Mouse (Mus musculus) embryo, embryonic 11.5 days (tissue): ENCODE measurements at regions not wholly inside any gene's neighbourhood (a gene's known extent, or its start where the extent isn't known, plus 50 kb on each side); places are given as distances from the start of the nearest gene placed in this dataset.
A peak's percentile ranks its signal among the peaks of the same experiment; 100 is the strongest.

Experiments used
- DNase-seq: peaks from one replicate; pipeline ENCODE4 v3.0.0-alpha.2; 2012; ENCODE audit warnings: low read depth, low spot score

DNA sequence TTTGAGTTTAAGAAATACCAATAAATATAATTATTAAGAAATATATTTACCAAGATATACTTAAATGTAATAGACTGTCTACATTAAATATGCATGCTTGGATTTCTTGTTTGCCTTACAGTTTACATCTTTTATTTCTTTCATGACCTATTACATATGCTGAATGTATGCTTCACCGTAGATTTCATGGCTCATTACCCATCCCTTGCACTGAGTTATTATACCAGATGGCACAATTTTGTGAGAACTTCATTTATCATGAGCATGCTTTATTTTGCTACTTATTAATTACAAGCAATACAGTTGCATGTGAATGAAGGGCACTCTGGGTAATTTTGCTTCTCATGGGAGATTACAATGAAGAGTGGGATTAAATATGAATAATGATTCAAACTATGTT lies 856.0 kb upstream of the Nectin3 start:
- DNase-seq: no peak

DNA sequence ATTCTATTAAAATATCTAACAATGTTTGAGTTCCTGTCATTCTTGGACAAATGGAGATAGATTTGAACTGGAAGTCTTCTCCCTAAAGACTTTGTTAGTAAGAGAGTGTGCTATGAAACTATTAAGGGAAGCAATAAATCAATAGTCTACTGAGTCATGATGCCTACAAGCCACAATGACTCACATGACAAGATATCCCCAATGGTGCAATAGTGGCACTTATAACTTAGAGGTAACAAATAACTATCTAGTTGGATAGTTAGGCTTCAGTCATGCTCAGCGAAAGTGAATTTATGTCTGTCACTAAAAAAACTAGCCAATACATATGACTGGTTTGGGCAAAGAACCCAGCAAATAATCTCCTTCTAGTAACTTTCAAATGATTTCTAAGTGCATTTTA lies 889.1 kb upstream of the Dppa4 start:
- no peak for DNase-seq

DNA sequence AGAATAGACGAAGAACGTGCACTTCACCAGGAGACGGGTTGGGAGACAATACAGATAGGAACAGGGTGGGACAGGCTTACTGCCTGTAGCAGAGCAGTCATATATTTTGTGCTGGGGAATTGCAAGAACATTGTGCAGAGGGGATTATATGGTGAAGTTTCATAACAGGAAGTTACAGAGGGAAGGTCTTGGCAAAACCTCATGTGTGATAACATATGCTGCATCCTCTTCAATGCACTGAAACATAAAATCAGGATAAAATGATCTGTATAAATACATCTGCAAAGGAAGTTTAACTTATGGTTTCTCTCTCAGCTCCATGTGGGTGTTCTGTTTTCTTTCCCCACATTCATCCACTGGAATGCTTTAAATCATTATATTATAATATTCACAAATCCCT lies 876.5 kb upstream of the Dppa4 start:
- DNase-seq: no peak

DNA sequence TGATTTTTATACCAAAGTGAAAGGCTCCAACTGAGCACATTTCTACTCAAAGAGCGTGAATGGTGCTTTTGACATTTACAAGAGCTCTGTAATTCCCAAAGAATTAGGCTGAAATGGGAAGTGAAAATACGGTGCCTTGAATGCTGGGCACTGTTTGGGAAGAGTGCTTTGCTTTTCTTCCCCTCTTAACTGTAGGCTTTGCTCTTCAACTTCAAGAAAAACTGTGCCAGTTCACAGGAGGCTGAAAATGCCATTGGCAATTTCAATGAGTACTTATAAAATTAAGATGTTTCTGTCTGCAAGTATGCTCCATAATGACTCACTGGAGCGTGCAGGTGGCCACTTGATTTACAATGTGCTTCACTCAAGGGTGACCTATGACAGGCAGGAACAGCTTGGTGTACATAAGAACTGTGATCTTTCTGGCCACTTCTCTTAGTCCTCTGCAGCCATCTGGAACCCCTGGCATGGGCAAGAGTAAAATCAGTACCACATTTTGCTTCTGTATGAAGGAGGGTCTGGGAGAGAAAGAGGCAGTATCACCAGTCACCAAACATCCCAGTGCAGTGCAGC lies 864.8 kb upstream of the Dppa4 start:
- DNase-seq: peak; percentile 1

DNA sequence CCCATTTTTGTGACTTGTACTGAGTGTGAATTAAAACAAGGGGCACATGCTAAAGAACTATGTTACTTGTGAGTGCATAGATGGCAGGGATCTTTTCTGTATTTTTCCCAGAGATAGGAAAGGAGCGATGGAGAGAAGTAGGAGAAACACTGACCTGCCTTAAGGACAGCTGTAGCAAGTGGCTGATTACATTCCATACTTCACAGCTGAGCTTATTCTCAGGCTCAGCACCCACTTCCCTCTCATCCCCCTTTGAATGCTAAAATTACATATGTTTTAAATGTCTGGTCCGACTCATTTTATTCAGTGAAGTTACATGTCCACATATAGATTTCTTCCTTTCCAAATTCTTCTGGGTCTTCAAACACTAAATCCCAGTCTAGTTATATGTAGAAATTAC lies 838.5 kb upstream of the Dppa4 start:
- no peak for DNase-seq

DNA sequence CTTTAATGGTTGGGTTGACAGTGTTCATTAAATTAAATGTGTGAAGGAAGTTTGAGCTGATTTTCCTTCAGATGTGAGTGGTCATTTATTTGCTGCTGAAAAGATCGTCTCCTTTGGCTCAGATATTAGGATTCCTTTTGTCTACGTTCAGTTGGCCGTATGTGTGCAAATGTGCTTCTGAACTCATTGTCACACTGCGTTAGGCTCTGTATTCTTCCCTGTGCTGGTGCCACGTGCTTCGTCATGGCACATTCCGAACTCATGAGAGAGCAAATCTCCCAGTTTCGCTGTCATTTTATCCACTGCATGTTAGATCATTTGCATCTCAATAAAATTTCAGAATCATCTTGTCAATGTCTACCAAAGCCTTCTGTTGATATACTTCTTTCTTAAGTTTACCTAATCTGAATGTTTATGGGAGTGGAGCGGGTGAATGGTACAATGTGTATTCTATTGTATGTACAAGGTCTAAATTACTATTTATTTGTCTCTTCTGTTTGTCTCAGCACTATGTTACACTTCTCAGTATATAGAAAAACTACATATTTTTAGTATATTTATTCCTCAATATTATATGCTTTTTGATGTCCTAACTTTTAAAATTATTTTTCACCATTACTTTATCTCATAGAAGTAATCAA lies 808.0 kb upstream of the Dppa4 start:
- DNase-seq: no peak

DNA sequence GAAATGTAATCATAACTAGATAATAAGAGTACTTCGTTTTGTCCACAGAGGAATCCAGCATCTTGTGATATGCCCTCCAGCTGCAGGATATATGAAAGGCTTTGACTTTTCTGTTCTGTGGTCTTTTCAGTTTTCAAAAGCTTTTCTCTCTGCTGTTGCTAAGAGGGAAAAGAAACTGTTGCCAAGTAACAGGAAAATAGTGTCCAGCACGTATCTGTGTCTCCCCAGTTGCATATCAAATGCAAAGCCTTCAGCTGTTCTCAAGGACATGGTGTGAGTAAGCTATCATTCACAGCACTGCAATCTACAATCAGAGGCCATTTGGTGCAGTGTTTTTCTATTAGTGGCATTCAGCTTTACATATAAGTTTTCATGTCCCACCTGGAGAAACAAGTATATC lies 801.5 kb upstream of the Dppa4 start:
- no peak for DNase-seq

DNA sequence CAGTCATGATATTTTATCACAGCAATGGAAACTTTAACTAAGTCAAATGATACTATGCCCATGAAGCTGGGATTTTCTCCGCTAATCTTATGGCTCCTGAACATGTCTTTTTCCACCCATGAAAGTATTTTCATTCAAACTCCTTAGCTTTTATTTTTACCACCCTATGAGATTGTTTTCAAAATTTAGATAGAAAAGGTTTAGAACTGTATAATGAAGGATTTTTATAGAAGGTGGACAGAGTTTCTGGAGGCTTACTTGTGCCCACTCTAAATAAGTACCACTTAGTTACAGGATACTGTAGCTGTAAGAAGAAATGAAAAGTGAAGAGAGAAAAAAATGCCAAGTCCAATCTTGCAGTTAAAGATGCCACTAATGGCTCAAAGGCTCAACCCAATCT lies 795.0 kb upstream of the Dppa4 start:
- DNase-seq: no peak

DNA sequence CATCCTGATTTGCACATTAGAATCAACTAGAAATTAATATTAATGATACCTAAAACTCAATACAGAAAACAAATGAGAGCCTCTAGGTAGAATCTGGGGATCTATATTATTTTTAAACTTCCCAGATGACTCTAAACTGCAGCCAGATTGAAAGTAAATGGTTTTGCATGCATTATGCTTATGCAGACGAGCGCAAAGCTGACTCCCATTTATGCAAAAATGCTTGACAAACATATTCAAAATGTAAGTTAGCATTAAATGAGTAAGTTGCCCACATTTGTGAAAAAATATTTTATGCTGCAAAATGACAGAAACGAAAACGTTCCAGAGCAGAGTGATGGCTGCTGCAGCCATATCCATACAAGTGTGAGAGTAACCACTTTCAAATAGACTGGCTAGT lies 757.7 kb upstream of the Dppa4 start:
- no peak for DNase-seq

DNA sequence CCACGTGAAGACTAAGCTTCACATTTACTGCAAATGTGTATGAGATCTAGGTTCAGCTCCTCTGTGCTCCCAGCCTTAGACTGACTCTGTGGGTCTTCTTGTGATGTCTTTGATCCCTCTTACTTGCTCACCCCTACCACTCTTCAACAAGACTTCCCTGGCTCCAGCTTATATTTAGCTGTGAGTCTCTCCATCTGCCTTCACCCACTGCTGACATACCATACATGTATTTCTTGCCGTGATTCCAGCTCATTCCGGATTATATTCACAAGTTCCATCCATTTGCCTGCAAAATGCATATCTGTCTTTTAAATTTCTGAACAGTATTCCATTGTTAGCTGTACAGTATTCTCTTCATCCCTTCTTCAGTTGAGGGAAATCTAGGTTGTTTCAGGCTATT lies 756.9 kb upstream of the Dppa4 start:
- DNase-seq: no peak

DNA sequence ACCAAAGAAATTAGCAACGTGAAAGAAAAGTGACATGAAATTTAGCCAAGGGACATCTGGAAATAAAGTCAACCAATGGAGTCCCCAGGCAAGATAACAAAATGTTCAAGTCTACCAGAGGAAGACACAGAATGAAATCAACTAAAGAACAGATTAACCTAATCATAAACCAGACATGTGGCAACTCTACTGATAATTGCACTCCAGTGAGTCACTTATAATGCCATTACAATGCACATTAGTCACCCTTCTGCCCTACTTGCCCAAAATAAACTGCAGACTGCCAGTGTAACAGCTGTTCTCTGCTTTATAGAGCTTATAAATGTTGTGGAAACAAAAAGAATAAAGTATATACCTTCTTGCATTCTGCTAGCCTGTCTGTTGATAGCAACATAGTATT lies 747.0 kb upstream of the Dppa4 start:
- no peak for DNase-seq

DNA sequence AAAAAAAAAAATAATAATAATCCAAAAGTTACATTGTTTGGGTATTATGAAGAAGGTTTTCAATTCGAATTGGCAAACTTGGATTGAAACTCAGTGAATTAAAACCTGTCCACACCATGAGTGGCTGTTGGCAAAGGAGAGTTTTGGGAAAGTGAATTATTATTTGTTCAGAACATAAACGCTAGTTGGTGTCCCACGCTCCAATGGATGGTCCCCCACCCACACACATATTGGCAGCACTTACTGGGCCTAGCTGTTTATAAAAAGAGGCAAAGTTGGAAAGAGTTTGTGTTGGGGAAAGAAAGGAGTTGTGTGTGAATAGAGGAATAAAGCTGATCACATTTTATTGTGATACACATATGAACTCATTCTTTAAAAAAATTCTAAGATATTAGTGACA lies 732.4 kb upstream of the Dppa4 start:
- no peak for DNase-seq

DNA sequence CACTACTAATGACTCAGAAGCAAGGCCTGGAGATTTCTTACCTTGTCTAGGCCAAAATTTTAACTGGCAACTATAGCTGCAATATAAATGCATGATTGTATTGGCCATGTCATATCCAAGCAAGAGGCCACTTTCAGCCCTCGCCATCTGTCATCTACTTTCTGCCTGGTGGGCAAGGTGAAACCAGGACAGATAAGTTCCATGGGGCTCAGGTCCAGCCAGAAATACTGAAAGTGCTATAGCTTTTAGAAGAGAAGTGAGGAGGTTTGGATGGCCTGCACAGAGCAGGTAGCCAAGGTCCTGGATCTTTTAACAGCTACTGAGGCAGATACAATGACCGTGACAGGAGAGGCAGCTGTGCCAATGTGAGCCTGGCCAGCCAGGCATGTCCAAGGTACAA lies 715.5 kb upstream of the Dppa4 start:
- DNase-seq: no peak

DNA sequence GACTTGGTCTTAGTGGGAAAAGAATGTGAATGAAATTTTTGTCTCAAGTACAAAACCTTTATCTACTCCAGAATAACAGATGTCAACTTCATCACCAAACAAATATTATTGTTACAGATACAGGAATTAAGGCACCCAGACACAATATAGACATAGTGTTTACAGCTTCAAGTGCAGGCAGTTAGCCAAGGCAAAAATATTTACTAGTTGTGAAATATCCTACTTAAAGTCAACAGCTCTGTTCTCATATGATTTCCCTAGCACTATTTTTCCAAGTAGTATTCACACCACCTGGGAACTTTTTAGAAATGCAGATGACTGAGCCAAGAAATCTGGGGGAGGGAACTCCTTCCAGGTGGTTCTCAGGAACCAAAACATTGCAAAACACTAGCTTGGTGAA lies 684.1 kb upstream of the Dppa4 start:
- no peak for DNase-seq
